Mouse (Mus musculus): ENCODE measurements around the gene Ptprt. TPM values are rescaled to one million over a fixed set of nuclear protein-coding genes. Genes with fewer than 3 reads are reported as not detected.

Ptprt gene
- polyA plus RNA-seq, 1 experiment from 2014 or later, result 0.66 TPM

GRCm38 (mm10) chr2:162341846-162342245, 319.1 kb downstream of the Ptprt start:
- Histone ChIP-seq H3K9ac (ENCODE audit: low read depth, low read length) (no peak overlapping the region), H3K4me1 (ENCODE audit: control insufficient read depth, insufficient read depth, low read length) (no peaks in the 10 kb centered on the region), H3K4me2 (no peak overlapping the region), H3K27ac (ENCODE audit: low read depth, low read length) (no peak overlapping the region), H3K27me3 (ENCODE audit: control insufficient read depth, insufficient read depth, low read length) (no peaks in the 10 kb centered on the region), H3K36me3 (ENCODE audit: control insufficient read depth, insufficient read depth, low read length) (no peaks in the 10 kb centered on the region), H3K9me3 (replicated peaks; ENCODE audit: control insufficient read depth, low read length) (no peaks in the 10 kb centered on the region), H3K4me3 (ENCODE audit: low read depth, low read length) (no peak overlapping the region)
- no peak for ATAC-seq (replicated peaks; ENCODE audit: insufficient number of reproducible peaks, low FRiP score, low TSS enrichment)
- WGBS (ENCODE audit: insufficient replicate concordance), result 72% methylated on average over 2 of the region's 2 CpGs

- no peaks in the 10 kb centered on the region for H3K9me3 ChIP-seq (replicated peaks; ENCODE audit: control insufficient read depth, low read length)
- H3K4me3 ChIP-seq (ENCODE audit: low read depth, low read length), result no peak overlapping the region
- no peak overlapping the region for H3K9ac ChIP-seq (ENCODE audit: low read depth, low read length)
- no peak overlapping the region for H3K27ac ChIP-seq (ENCODE audit: low read depth, low read length)
- no peaks in the 10 kb centered on the region for H3K36me3 ChIP-seq (ENCODE audit: control insufficient read depth, insufficient read depth, low read length)
- no peak overlapping the region for H3K4me2 ChIP-seq
- no peaks in the 10 kb centered on the region for H3K27me3 ChIP-seq (ENCODE audit: control insufficient read depth, insufficient read depth, low read length)
- H3K4me1 ChIP-seq (ENCODE audit: control insufficient read depth, insufficient read depth, low read length), result no peaks in the 10 kb centered on the region
- ATAC-seq (replicated peaks; ENCODE audit: insufficient number of reproducible peaks, low FRiP score, low TSS enrichment), result no peak
- 79% methylated on average over 1 of the region's 1 CpGs for WGBS (ENCODE audit: insufficient replicate concordance)
Observed at GRCm38 (mm10) chr2:162340231-162340630, 320.7 kb downstream of the Ptprt start.

DNA sequence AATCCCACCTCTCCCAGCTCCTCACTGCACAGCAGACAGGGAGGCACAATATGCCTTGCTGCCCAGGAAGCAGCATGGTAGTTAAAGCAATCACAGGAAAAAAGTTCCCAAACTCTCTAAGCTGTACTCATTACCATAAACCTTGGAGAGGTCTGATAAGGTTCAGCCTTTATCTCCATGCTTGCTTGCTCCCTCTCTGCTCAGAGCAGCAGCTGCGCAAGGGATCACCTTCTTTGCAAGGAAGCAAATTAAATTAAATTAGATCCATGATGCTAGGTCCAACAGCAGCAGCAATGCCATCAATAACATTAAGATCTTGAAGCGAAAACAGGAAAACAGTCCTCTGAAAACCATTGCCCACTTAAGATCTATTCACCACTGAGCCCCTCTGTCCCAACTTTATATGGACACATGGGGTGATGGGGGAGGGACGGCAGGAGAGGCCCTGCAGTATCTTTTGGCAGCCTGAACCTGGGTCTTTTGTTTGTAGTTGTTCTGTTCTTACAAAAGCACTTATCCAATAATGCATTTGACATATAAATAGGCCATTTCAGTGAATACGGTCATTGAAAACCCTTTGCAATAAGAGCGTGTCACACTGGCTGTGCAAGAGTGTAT, 328.8 kb downstream of the Ptprt start:
- no peak overlapping the region for H3K4me3 ChIP-seq (ENCODE audit: low read depth, low read length)
- H3K4me2 ChIP-seq, result no peak overlapping the region
- H3K4me1 ChIP-seq (ENCODE audit: control insufficient read depth, insufficient read depth, low read length), result no peaks in the 10 kb centered on the region
- WGBS (ENCODE audit: insufficient replicate concordance), result 70% methylated on average over 5 of the region's 5 CpGs
- no peak overlapping the region for H3K27ac ChIP-seq (ENCODE audit: low read depth, low read length)
- H3K9ac ChIP-seq (ENCODE audit: low read depth, low read length), result no peak overlapping the region
- H3K9me3 ChIP-seq (replicated peaks; ENCODE audit: control insufficient read depth, low read length), result no peaks in the 10 kb centered on the region
- ATAC-seq (replicated peaks; ENCODE audit: insufficient number of reproducible peaks, low FRiP score, low TSS enrichment), result no peak
- H3K36me3 ChIP-seq (ENCODE audit: control insufficient read depth, insufficient read depth, low read length), result no peaks in the 10 kb centered on the region
- H3K27me3 ChIP-seq (ENCODE audit: control insufficient read depth, insufficient read depth, low read length), result no peaks in the 10 kb centered on the region

DNA sequence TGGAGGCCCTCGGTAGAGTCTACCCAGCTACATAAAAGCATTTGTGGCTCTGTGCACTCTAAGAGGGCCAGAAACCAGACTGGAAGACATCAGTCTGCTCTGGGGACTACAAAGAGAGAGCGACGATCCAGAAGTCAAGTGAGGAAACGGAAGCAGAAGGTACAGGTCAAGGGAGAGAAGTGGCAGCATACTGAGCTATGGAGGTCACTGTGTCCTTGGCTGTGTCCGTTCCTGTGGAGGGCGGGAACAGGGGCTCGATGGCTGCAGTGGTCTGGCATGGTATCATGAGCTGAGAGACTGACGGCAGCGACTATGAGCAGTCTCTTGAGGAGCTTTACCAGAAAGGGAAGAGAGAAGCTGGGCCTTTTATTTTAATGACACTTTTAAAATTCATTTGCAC, 331.5 kb downstream of the Ptprt start:
- no peak overlapping the region for H3K9ac ChIP-seq (ENCODE audit: low read depth, low read length)
- no peak for ATAC-seq (replicated peaks; ENCODE audit: insufficient number of reproducible peaks, low FRiP score, low TSS enrichment)
- no peaks in the 10 kb centered on the region for H3K4me1 ChIP-seq (ENCODE audit: control insufficient read depth, insufficient read depth, low read length)
- no peaks in the 10 kb centered on the region for H3K27me3 ChIP-seq (ENCODE audit: control insufficient read depth, insufficient read depth, low read length)
- no peak overlapping the region for H3K27ac ChIP-seq (ENCODE audit: low read depth, low read length)
- no peaks in the 10 kb centered on the region for H3K36me3 ChIP-seq (ENCODE audit: control insufficient read depth, insufficient read depth, low read length)
- H3K4me2 ChIP-seq, result no peak overlapping the region
- no peaks in the 10 kb centered on the region for H3K9me3 ChIP-seq (replicated peaks; ENCODE audit: control insufficient read depth, low read length)
- 72% methylated on average over 9 of the region's 9 CpGs for WGBS (ENCODE audit: insufficient replicate concordance)
- H3K4me3 ChIP-seq (ENCODE audit: low read depth, low read length), result no peak overlapping the region

DNA sequence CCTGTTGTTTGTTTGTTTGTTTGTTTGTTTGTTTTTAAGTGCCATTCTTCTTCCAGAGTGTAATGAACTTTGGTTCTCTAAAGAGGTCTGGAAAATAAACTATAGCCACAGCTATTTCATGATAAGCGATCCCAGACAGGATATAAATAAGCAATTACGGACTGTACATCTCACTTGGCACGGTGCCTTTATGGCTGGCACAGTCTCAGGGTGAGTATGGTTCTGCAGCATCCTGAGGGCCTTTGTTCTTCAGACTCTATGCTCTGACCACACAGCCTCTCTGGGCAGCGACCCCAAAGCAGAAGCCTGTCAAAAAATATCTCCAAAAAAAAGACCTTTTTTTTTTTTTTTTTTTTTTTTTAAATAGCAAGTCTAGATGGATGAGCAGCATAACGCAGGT, 338.5 kb downstream of the Ptprt start:
- WGBS (ENCODE audit: insufficient replicate concordance), result 79% methylated on average over 5 of the region's 5 CpGs
- no peaks in the 10 kb centered on the region for H3K36me3 ChIP-seq (ENCODE audit: control insufficient read depth, insufficient read depth, low read length)

DNA sequence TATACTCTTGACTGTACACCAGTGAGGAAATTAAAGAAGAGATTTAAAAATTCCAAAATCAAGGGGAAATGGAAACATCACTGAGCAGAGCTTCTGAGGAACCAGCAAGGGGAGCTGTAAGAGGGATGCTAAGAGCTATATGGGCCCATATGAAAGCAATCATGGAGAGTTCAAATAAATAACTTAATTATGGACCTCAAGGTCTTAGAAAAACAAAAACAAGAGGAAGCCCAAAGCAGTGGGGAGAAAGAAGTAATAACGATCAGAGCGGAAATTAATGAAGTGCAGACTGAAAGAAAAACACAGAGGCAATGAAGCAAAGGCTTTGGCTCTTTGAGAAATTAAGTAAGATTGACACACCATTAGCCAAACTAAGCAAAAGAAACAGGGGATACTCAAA, 353.0 kb downstream of the Ptprt start:
- no peak overlapping the region for H3K4me3 ChIP-seq (ENCODE audit: low read depth, low read length)

More for the DNA sequence above, 338.5 kb downstream of the Ptprt start:
- H3K4me1 ChIP-seq (ENCODE audit: control insufficient read depth, insufficient read depth, low read length), result no peaks in the 10 kb centered on the region
- ATAC-seq (replicated peaks; ENCODE audit: insufficient number of reproducible peaks, low FRiP score, low TSS enrichment), result no peak
- peaks cover 2% of the 10 kb centered on the region; the same call in 1 of the 2 replicates for H3K9me3 ChIP-seq (replicated peaks; ENCODE audit: control insufficient read depth, low read length)
- H3K9ac ChIP-seq (ENCODE audit: low read depth, low read length), result no peak overlapping the region
- no peak overlapping the region for H3K27ac ChIP-seq (ENCODE audit: low read depth, low read length)
- no peak overlapping the region for H3K4me3 ChIP-seq (ENCODE audit: low read depth, low read length)
- no peak overlapping the region for H3K4me2 ChIP-seq
- no peaks in the 10 kb centered on the region for H3K27me3 ChIP-seq (ENCODE audit: control insufficient read depth, insufficient read depth, low read length)

DNA sequence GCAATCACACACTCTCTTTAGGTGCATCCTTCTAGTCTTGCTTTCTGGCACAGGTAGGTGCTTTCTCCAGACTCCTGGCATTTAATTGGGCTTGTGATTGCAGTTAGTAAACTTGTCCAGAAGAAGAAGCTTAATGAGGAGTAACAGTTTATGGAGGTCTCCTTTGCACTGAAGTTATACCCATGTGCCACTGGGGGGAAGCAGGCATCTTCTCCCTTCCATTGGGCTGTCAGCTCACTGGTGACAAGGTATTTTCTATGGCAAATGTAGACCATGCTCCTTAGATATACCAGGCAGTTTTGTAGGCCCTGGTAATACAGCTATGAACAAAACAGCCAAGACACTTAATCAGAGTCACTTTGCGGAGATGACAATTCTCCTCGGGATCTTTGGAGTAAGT, 366.9 kb downstream of the Ptprt start:
- Histone ChIP-seq H3K4me3 (ENCODE audit: low read depth, low read length) (no peak overlapping the region), H3K9me3 (replicated peaks; ENCODE audit: control insufficient read depth, low read length) (0 out of 2 replicates have a peak, but pooled peaks cover 3% of the 10 kb centered on the region), H3K4me2 (no peak overlapping the region), H3K36me3 (ENCODE audit: control insufficient read depth, insufficient read depth, low read length) (no peaks in the 10 kb centered on the region), H3K9ac (ENCODE audit: low read depth, low read length) (no peak overlapping the region), H3K27ac (ENCODE audit: low read depth, low read length) (no peak overlapping the region), H3K27me3 (ENCODE audit: control insufficient read depth, insufficient read depth, low read length) (no peaks in the 10 kb centered on the region), H3K4me1 (ENCODE audit: control insufficient read depth, insufficient read depth, low read length) (no peaks in the 10 kb centered on the region)
- WGBS (ENCODE audit: insufficient replicate concordance), result 81% methylated on average over 2 of the region's 2 CpGs
- ATAC-seq (replicated peaks; ENCODE audit: insufficient number of reproducible peaks, low FRiP score, low TSS enrichment), result no peak

More for the DNA sequence above, 353.0 kb downstream of the Ptprt start:
- no peak for ATAC-seq (replicated peaks; ENCODE audit: insufficient number of reproducible peaks, low FRiP score, low TSS enrichment)
- WGBS (ENCODE audit: insufficient replicate concordance), result 66% methylated on average over 2 of the region's 2 CpGs
- Histone ChIP-seq H3K4me2 (no peak overlapping the region), H3K9ac (ENCODE audit: low read depth, low read length) (no peak overlapping the region), H3K9me3 (replicated peaks; ENCODE audit: control insufficient read depth, low read length) (no peaks in the 10 kb centered on the region), H3K27ac (ENCODE audit: low read depth, low read length) (no peak overlapping the region), H3K4me1 (ENCODE audit: control insufficient read depth, insufficient read depth, low read length) (peaks cover 2% of the 10 kb centered on the region; the same call in 1 of the 2 replicates), H3K36me3 (ENCODE audit: control insufficient read depth, insufficient read depth, low read length) (no peaks in the 10 kb centered on the region), H3K27me3 (ENCODE audit: control insufficient read depth, insufficient read depth, low read length) (no peaks in the 10 kb centered on the region)

- Histone ChIP-seq H3K4me2 (no peak overlapping the region), H3K9ac (ENCODE audit: low read depth, low read length) (no peak overlapping the region), H3K4me3 (ENCODE audit: low read depth, low read length) (no peak overlapping the region), H3K27me3 (ENCODE audit: control insufficient read depth, insufficient read depth, low read length) (no peaks in the 10 kb centered on the region), H3K4me1 (ENCODE audit: control insufficient read depth, insufficient read depth, low read length) (no peaks in the 10 kb centered on the region), H3K36me3 (ENCODE audit: control insufficient read depth, insufficient read depth, low read length) (no peaks in the 10 kb centered on the region), H3K9me3 (replicated peaks; ENCODE audit: control insufficient read depth, low read length) (no peaks in the 10 kb centered on the region; the same call in 1 of the 2 replicates), H3K27ac (ENCODE audit: low read depth, low read length) (no peak overlapping the region)
- ATAC-seq (replicated peaks; ENCODE audit: insufficient number of reproducible peaks, low FRiP score, low TSS enrichment), result no peak
- 77% methylated on average over 4 of the region's 4 CpGs for WGBS (ENCODE audit: insufficient replicate concordance)
Observed at GRCm38 (mm10) chr2:162282606-162283005, 378.3 kb downstream of the Ptprt start.

DNA sequence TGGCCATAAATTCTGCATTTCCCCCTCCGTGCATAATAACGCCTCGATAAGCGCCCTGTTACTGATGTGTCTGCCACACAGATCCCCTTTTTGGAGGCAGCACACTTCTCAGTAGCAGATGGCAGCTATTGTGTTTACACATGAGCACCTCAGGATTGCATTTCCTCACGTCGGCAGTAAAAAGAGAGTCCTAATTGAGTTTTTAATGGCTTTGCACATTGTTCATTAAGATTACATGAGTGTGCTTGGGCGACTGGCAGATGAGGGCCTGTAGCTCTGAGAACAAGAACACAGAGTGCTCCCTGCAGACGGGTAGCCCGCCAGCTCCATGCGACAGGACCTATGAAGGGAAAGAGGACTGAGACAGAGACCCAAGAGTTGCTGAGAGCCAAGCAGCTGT, 378.8 kb downstream of the Ptprt start:
- Histone ChIP-seq H3K4me1 (ENCODE audit: control insufficient read depth, insufficient read depth, low read length) (no peaks in the 10 kb centered on the region), H3K9ac (ENCODE audit: low read depth, low read length) (no peak overlapping the region)

More for the DNA sequence above, 378.8 kb downstream of the Ptprt start:
- Histone ChIP-seq H3K4me2 (no peak overlapping the region), H3K27me3 (ENCODE audit: control insufficient read depth, insufficient read depth, low read length) (no peaks in the 10 kb centered on the region), H3K4me3 (ENCODE audit: low read depth, low read length) (no peak overlapping the region), H3K36me3 (ENCODE audit: control insufficient read depth, insufficient read depth, low read length) (no peaks in the 10 kb centered on the region), H3K27ac (ENCODE audit: low read depth, low read length) (no peak overlapping the region), H3K9me3 (replicated peaks; ENCODE audit: control insufficient read depth, low read length) (no peaks in the 10 kb centered on the region; the same call in 1 of the 2 replicates)
- ATAC-seq (replicated peaks; ENCODE audit: insufficient number of reproducible peaks, low FRiP score, low TSS enrichment), result no peak
- WGBS (ENCODE audit: insufficient replicate concordance), result 80% methylated on average over 10 of the region's 10 CpGs

Data from heart, embryonic 11.5 days (tissue).